Mouse (Mus musculus) cortical plate, adult 2 months (tissue): ENCODE results near the gene Sftpa1. TPM values are rescaled to one million over a fixed set of nuclear protein-coding genes. Genes with fewer than 3 reads are reported as not detected.

Experiments
- H3K27ac ChIP-seq: fragments of 200-500 bp; 2 replicates; pipeline ENCODE4 v1.5.1; 2012; ENCODE audit warnings: low read length, control low read depth, inconsistent platforms; ENCODE audit not compliant: insufficient read depth
- H3K4me1 ChIP-seq: fragments of 200-500 bp; 2 replicates; pipeline ENCODE4 v1.6.1; 2011; ENCODE audit warnings: low read length; ENCODE audit not compliant: control insufficient read depth, insufficient read depth
- H3K4me3 ChIP-seq: fragments of 200-500 bp; 2 replicates; pipeline ENCODE4 v1.5.1; 2011; ENCODE audit warnings: mild to moderate bottlenecking, low read length, control low read depth; ENCODE audit not compliant: insufficient read depth
- CTCF ChIP-seq: fragments of 200-500 bp; IDR thresholded peaks from 2 replicates; pipeline ENCODE4 v1.5.1; 2011; ENCODE audit warnings: mild to moderate bottlenecking, control low read depth, low read length; ENCODE audit not compliant: insufficient read depth; ENCODE audit errors: extremely low read depth
- POLR2A ChIP-seq: fragments of 200-500 bp; IDR thresholded peaks from 2 replicates; pipeline ENCODE4 v1.6.1; 2011; ENCODE audit warnings: mild to moderate bottlenecking, low read length, control low read depth; ENCODE audit not compliant: insufficient read depth; ENCODE audit errors: extremely low read depth
- polyA plus RNA-seq: library from polyadenylated mRNA; depleted of rRNA; stranded (reverse); fragments of >200 nt; gene quantifications from 2 replicates; pipeline ENCODE4 v1.2.3, GENCODE M21; 2012

Gene Sftpa1
- polyA plus RNA-seq, 1 experiment: not detected

DNA sequence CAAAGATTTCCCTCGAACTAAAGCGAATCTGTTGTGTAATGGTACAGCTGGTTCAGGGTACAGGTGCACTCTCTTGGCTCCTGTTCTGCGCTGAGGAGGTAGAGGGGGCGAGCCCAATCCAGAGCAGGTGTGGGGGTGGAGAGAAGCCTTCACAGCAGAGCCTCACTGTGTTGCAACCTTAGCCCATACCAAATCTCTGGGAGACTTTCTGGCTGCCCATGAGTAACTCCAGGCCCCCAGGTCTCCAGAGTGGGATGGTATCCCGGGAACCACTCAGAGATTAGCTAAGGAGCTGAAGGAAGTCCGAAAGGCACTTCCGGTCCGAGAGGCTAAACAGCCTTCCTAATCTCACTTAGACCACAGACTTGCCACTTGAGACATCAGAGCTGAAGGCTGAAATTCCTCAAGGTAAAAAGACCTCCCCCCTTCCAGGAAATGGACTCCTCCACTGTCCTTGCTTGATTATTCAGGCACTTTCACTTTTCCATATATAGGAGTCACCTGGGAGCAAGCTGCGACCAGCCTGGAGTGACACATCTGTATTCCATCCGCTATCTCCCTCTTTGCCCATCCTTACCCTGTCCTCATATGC is 26.6 kb upstream of the Sftpa1 start, which contains the start of gene Mat1a:
Gene Mat1a, plus strand, starts transcription at position 183 of the 592 bp plus-strand sequence.
- no peak for TF ChIP-seq POLR2A
- TF ChIP-seq CTCF: no peak
- no peaks in the 10 kb centered on the region for H3K4me1 ChIP-seq
- no peak within 1 kb of the TSS for H3K4me3 ChIP-seq
- no peak within 1 kb of the TSS for H3K27ac ChIP-seq

GRCm38 (mm10) chr14:41111031-41111668 is 20.4 kb upstream of the Sftpa1 start:
- H3K27ac ChIP-seq: no peak overlapping the region
- TF ChIP-seq CTCF (no peak), POLR2A (no peak)

DNA sequence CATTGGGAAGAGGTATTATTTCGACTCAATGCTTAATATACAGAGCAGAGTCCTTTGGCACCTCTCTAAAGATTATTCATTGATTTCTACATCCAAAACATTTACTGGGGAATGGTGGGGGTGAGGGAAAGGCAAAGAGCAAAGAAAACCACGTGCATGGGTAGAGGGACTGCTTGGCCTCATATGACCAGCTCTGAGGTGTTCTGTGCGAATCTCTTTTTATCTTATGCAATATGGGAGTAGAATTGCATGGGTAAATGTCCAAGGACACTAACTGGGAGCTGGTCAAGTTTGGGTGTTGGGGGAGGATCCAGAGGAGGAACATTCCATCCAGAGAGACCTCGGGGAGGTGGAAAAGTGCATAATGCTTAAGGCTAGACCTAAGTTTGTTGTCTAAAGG is 18.6 kb upstream of the Sftpa1 start:
- Histone ChIP-seq H3K4me3 (no peak overlapping the region), H3K27ac (no peak overlapping the region), H3K4me1 (no peaks in the 10 kb centered on the region)
- TF ChIP-seq CTCF: no peak
- no peak for TF ChIP-seq POLR2A

More at GRCm38 (mm10) chr14:41111031-41111668, 20.4 kb upstream of the Sftpa1 start:
- H3K4me3 ChIP-seq: no peak overlapping the region
- no peaks in the 10 kb centered on the region for H3K4me1 ChIP-seq

DNA sequence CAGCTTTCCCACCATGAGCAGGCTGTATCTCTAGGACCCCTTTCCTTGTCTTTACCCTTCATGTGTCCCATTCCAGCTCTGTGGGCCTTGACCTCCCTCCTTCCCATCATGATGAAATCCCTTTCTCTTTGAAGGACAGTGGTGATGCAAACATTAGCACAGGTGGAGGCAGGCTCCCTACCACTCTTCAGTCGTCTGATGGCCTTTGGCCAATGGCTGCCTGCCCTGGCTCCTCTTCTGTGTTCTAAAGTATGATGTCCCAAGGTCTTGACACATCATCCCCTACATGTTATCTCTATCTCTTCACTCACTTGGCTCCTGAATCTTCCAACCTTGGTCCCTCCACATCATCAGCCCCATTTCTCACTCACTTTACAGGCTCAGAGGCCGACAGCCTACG is 15.3 kb upstream of the Sftpa1 start:
- TF ChIP-seq POLR2A (no peak), CTCF (no peak)
- Histone ChIP-seq H3K27ac (no peak overlapping the region), H3K4me1 (no peaks in the 10 kb centered on the region), H3K4me3 (no peak overlapping the region)

DNA sequence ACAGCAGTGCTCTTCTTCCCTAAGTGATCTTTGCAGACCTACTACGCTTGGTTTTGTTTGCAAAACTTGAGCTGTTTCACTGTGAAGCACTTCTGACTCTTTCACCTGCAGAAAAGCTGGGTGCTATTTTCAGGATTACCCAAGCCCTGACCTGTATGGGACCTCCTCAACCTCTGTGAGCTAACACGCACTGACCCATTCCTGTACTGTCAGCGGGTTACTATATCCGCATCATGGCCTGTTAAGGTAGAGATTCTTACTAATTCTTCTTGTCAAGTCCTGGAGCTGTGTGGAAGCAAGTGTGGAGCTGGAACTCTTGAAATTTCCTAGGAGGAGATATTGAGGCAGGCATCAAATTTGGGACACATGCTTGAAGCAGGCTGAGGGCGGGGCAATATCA is 6.9 kb upstream of the Sftpa1 start:
- TF ChIP-seq POLR2A: no peak
- no peak for TF ChIP-seq CTCF
- Histone ChIP-seq H3K4me1 (no peaks in the 10 kb centered on the region), H3K4me3 (no peak overlapping the region), H3K27ac (no peak overlapping the region)

DNA sequence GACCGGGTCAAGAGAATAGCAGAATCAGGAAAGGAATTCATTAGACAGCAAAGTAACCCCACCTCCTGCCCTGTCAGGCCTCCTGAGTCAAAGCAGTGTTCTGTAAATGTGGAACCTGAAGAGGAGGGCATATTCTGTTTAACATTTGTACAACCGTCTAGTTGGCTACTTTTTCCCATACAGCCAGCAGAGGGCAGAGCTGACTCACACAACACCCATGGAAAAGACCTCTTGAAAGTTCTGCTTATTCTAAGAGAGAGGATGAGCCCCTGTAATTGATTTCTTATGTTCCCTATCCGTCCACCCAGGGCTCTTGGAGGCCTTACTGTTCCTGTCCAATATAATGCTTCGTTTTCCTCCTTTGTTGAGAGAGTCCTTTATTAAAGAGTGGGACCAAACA is 3.6 kb upstream of the Sftpa1 start:
- TF ChIP-seq CTCF (peak; percentile 62), POLR2A (no peak)
- Histone ChIP-seq H3K27ac (no peak overlapping the region), H3K4me1 (no peaks in the 10 kb centered on the region), H3K4me3 (no peak overlapping the region)

DNA sequence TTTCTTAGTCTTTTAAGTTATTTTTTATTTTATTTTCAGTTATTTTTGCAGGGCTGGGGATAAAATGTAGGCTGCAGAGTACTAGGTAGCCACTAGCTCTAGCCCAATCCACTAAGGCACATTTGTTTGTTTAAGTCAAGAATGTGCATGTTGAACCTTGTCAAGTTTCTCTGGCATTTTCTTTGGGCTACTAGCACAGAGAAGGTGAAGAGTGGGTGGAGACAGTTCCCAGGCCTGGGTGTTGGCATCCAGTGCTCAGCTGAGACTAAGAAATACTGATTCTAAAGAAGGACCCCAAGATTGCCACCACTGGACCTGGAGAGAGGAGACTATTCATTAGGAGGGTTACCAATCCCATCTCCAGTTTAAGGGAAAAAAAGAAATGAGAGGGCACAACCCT is 5.4 kb downstream of the Sftpa1 start:
- no peak for TF ChIP-seq CTCF
- TF ChIP-seq POLR2A: no peak
- H3K4me3 ChIP-seq: no peak overlapping the region
- no peaks in the 10 kb centered on the region for H3K4me1 ChIP-seq
- H3K27ac ChIP-seq: no peak overlapping the region

- no peaks in the 10 kb centered on the region for H3K4me1 ChIP-seq
- H3K4me3 ChIP-seq: no peak overlapping the region
- TF ChIP-seq CTCF (no peak), POLR2A (no peak)
- no peak overlapping the region for H3K27ac ChIP-seq
Measured at GRCm38 (mm10) chr14:41140686-41141085, 9.1 kb downstream of the Sftpa1 start.

- TF ChIP-seq POLR2A (no peak), CTCF (no peak)
Measured at GRCm38 (mm10) chr14:41146035-41146434, 14.5 kb downstream of the Sftpa1 start.

GRCm38 (mm10) chr14:41146922-41147321 is 15.3 kb downstream of the Sftpa1 start:
- Histone ChIP-seq H3K4me1 (no peaks in the 10 kb centered on the region), H3K27ac (no peak overlapping the region), H3K4me3 (no peak overlapping the region)
- no peak for TF ChIP-seq POLR2A

More at GRCm38 (mm10) chr14:41146035-41146434, 14.5 kb downstream of the Sftpa1 start:
- H3K27ac ChIP-seq: no peak overlapping the region
- no peak overlapping the region for H3K4me3 ChIP-seq
- H3K4me1 ChIP-seq: no peaks in the 10 kb centered on the region

- no peak overlapping the region for H3K4me3 ChIP-seq
- TF ChIP-seq POLR2A (no peak), CTCF (no peak)
- H3K27ac ChIP-seq: no peak overlapping the region
- no peaks in the 10 kb centered on the region for H3K4me1 ChIP-seq
Measured at GRCm38 (mm10) chr14:41147356-41147755, 15.8 kb downstream of the Sftpa1 start.
